In the genomic region with DNA sequence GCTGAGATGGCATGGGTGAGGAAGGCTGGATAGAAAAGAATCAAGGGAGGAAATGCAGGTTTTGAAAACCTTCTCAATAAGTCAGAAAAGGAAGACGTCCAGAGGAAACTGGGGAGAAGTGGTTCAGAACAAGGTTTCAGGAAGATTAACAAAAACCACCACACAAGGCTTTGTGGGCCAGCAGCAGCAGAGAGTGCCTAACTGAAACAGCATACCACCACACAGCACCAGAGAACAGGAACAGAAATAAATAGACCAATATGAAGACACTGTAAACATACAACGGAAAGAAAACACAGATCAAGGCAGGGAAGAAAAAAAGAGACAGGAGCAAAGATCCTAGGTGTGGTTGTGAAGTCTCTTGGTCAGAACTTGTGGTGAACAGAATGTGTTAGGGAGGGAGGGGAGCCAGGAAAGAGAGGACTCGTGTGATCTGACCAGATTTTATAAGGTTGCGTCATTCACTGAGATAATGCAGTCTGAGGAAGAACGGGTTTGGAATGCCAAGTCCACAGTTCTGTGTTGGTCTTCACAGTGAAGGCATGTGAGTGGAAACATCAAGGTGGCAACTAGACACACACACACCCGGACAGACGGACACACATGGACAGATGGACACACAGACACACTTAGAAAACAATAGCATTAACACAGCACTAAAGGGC, we compare ENCODE assay signal across 22 mouse cellular contexts. TPM values are rescaled to one million over a fixed set of nuclear protein-coding genes. Genes with fewer than 3 reads are reported as not detected.
"Had no signal": no experiment of that assay in that cellular context is flagged by ENCODE, and none has a peak within 500 bp of the region (broad histone marks: within the 10 kb centered on the region; RNA-seq: fewer than 3 reads in every experiment).

No protein-coding gene starts in this region.

- H3K9me3 ChIP-seq: limb, embryonic 12.5 days; limb, embryonic 15.5 days; neural tube, embryonic 13.5 days; stomach, embryonic 15.5 days had no signal

- H3K4me1 ChIP-seq: limb, embryonic 12.5 days; limb, embryonic 15.5 days; stomach, embryonic 15.5 days had no signal

- ATAC-seq: intestine, postnatal 0 days; liver, postnatal 0 days; lung, postnatal 0 days had no signal

- H3K27ac ChIP-seq: kidney, postnatal 0 days; left cerebral cortex, adult 2 months; limb, embryonic 12.5 days; limb, embryonic 15.5 days; liver, embryonic 14.5 days; neural tube, embryonic 13.5 days; stomach, embryonic 15.5 days had no signal

- DNase-seq: kidney, adult 2 months; kidney, postnatal 25 days; layer of hippocampus, postnatal 36 days; liver, postnatal 0 days; lung, embryonic 14.5 days; lung, postnatal 36 days; midbrain, embryonic 14.5 days; right cerebral cortex, postnatal 25 days; spleen, adult 18-20 months; thymus, postnatal 25 days had no signal

- H3K4me2 ChIP-seq: limb, embryonic 12.5 days; limb, embryonic 15.5 days; liver, embryonic 11.5 days; lung, embryonic 14.5 days; midbrain, embryonic 11.5 days; neural tube, embryonic 13.5 days; stomach, embryonic 15.5 days had no signal

- H3K9ac ChIP-seq: limb, embryonic 12.5 days; limb, embryonic 15.5 days; liver, embryonic 14.5 days; liver, postnatal 0 days; lung, embryonic 14.5 days; neural tube, embryonic 13.5 days; stomach, embryonic 15.5 days had no signal

- H3K27me3 ChIP-seq: limb, embryonic 12.5 days; limb, embryonic 15.5 days; neural tube, embryonic 13.5 days; stomach, embryonic 15.5 days had no signal

- H3K4me3 ChIP-seq: left cerebral cortex, adult 2 months; limb, embryonic 12.5 days; limb, embryonic 15.5 days; neural tube, embryonic 13.5 days; stomach, embryonic 15.5 days had no signal

- H3K36me3 ChIP-seq: limb, embryonic 12.5 days; limb, embryonic 15.5 days; neural tube, embryonic 13.5 days; stomach, embryonic 15.5 days had no signal

RNA-seq across cellular contexts. Expression of a gene that starts 21.0 kb away (rescaled TPM):
- total RNA-seq: megakaryocyte-erythroid progenitor cell, adult 5-6 weeks had no signal
- polyA plus RNA-seq: liver, embryonic 14.5 days had no signal
